Mouse (Mus musculus) layer of hippocampus, postnatal 10 days (tissue): ENCODE results near the gene 1700001C19Rik. TPM values are rescaled to one million over a fixed set of nuclear protein-coding genes. Genes with fewer than 3 reads are reported as not detected.

ENCODE experiments used
- DNase-seq, 2 experiments: peaks; one replicate each; pipeline ENCODE4 v3.0.0; 2021; ENCODE audit warnings: low spot score in 2 of 2
- long read RNA-seq: library from polyadenylated mRNA; stranded (forward); transcript quantifications from one replicate; pipeline ENCODE4 v2.0.0, GENCODE M21; 2023
- total RNA-seq, 2 experiments: library from RNA; stranded (reverse); gene quantifications; 2 replicates each; pipeline ENCODE4 v1.2.3; 2021

1700001C19Rik gene
- under 1 TPM in 1 of 2 experiments, not detected in 1; 0.94 TPM for total RNA-seq
- long read RNA-seq, result 0 reads

DNA sequence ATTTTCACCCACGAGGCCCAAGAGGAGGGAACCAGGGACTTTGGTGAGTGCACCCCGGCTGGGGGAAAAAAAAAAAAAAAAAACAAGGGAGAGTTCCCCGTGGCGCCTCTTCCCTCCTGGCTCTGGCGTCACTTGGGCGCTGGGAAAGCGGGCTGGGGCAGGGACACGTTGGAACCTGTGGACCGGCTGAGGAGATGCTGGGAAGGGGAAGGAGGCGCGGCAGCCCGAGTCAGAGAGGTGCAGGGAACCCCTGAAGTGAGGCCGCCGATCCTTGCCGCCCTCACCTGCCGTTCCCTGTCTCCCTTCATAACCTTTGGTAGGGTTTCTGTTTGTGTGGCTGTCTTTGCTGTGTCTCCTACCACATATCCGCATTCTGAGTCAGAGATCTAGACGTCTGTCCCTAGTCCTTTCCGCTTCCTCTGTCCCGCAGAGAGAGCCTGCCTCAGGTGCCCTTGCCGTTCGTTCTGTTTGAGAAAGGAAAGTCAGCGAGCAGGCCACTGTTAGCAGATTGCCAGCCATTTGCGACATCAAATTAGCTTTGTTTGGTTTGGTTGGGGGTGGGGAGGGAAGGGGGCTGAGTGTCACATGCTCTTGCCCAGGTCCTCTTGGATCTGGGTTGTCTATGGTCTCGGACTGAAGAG, at the start of gene 1700001C19Rik:
Gene 1700001C19Rik, minus strand, starts transcription at position 470 of the 641 bp plus-strand sequence.
- DNase-seq, result no peak

- DNase-seq, result no peak
Observed at GRCm38 (mm10) chr17:47485791-47486190, 48.6 kb upstream of the 1700001C19Rik start.

DNA sequence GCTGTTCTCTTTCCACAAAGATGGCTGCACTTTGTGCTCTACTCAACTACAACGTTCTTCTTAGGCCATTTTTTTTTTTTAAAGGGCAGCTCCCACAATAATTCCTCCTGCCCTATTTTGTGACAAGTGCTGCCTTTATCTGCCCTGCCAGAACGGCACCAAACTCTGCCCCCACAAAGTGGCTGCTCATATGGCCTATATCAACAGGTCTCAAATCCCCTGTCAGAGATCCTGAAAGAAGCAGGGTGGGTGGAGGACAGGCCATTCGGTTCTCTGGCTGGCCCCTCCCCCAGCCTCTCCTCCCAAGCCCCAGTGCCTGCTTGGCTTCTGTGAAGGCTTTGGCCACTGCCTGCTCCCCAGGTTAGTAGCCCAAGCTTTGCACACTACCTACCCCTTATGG, 47.8 kb upstream of the 1700001C19Rik start:
- DNase-seq, result no peak

DNA sequence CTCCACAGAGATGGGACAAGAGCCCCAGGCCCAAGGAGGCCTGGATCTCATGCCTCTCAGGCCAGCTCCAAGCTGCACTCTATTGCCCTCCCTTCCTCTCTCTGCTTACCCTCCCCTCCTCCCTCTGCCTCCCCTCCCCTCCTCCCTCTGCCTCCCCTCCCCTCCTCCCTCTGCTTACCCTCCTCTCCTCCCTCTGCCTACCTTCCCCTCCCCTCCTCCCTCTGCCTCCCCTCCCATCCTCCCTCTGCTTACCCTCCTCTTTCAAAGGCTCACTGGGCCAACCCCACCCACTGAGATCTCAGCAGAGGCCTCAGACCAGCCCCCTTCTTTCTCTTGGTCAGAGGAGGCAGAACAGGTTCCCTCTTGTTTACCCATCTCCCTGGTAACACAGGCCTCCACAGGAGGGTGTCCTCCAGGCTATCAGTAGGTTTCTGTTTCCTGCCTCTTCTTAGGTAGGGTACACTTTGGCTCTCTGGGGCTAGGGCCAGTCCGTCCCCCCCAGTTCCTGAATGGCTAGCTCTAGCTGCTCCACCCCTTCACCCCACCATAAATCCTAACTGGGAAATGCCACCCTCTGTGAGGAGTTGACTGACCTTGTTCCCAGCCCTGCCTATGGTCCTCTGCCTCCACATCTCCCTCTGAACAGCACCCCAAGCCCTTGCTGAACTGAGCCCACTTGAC, 47.2 kb upstream of the 1700001C19Rik start:
- no peak for DNase-seq

GRCm38 (mm10) chr17:47482401-47482800, 45.2 kb upstream of the 1700001C19Rik start:
- peak; percentile 69 for DNase-seq

DNA sequence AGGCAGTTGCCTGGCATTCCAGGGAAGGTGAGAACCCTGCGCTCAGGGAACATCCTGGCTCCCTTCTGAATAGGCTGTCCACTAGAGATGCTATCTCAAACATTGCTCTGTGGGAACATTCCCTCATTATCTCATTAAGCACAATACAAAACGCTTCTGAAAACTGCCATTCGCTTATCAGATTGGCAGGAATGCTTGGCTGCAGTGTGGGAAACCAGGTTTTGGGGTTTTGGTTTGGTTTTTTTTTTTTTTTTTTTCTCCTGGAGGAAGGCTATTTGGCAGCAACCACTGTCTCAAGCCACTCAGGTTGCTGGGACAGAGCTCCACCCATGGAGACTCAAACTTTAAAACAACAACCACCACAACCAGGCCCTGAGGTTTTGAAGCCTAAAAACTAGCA, 42.7 kb upstream of the 1700001C19Rik start:
- DNase-seq, result no peak

GRCm38 (mm10) chr17:47475714-47476113, 38.5 kb upstream of the 1700001C19Rik start:
- DNase-seq, result no peak

DNA sequence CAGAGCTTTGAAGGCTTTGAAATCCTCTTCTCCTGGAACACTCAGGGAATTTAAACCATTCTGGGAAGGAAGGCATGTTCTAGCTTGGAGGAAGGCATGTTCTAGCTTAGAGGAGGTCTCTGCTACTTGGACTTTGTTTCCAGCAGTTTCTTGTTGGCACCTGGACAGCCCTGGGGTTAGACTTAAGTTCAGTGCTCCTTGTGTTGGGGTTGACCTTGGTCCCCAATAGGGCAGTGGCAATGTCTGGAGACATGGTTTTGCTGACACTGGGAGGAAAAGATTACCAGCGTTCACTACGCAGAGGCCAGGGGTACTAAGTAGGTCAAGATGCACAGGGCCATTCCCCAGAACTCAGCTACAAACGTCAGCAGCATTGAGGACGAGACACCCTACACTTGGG, 38.0 kb upstream of the 1700001C19Rik start:
- no peak for DNase-seq

DNA sequence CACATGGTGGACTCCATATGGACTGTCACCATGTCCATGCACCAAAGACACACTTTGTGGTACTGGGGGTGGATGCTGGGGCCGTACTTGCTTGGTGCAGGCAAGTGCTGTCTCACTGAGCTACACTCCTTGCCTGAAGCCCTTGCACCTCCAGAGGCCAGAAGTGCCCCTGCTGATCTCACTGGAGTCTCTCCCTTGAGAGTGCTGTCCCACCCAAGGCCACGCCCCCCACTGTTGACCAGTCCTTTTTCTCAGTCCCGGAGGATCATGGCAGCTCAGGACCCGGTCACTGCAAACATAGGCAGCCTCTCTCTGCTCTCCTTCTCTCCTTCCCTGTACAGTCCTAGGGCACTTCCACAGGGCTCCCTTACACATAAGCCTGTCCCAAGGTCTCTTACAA, 37.1 kb upstream of the 1700001C19Rik start:
- no peak for DNase-seq

DNA sequence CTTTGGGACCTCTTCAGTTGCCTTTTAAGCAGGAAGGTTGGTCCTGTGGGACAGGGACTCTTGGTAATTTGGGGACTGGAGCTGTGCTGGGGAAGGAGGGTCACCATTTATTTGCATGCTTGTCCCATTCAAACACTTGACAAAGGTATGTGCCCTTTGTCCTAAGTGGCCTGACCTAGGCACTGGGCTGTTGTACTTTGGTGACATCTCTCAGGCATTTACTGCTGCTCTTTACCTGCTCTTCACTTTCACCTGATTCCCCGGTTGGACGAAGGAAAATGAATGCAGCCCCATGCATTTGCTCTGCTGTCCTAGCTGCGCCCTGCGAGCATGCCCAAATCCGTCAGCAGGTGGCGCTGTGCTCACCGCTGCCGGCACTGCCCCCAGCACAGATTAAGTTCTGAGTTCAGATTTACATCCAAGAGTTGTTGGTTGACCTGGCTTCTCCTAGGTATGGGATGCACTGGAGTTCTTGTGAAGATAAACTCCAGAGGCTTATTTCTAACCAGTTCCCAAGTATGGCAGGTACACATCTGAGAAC, 36.3 kb upstream of the 1700001C19Rik start:
- DNase-seq, result peak; percentile 43 to 49

- DNase-seq, result no peak
Observed at GRCm38 (mm10) chr17:47472435-47473350, 35.5 kb upstream of the 1700001C19Rik start.

DNA sequence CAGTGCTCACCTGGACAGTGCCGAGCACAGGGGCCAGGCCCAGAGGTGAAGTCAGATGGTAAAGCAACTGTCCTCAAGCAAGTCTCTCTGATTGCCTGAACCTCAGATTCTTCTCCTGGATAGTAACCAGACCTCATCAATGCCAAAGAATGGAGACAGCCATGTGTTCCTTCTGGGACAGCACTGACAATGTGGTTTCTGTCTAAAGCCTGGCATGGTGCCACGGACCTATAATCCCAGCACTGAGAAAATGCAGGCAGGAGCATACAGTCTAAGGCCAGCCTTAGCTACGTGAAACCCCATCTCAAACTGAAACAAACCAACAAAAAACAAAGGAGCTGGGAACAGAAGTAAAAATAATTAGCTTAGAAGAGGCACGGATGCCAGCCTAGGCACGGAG, 33.5 kb upstream of the 1700001C19Rik start:
- no peak for DNase-seq

DNA sequence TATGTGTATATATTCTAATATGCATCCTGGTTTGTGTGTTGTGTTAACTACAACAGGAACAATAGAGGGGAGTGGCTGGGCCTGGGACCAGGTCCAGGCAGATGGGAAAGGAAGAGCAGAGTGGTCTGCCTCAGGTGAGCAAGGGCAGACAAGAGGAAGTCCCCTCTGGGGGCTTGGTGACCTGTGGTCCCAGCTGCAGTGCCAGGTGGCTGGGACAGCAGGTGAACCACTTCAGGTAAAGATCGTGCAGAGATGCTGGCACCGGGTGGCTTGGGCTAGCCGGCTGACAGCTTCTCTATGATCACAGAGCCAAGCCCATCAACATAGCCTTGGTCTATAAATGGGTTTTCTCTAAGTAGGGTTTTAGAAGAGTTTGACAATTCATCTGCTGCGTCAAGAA, 32.9 kb upstream of the 1700001C19Rik start:
- DNase-seq, result no peak

- DNase-seq, result no peak
Observed at GRCm38 (mm10) chr17:47469642-47470041, 32.5 kb upstream of the 1700001C19Rik start.

GRCm38 (mm10) chr17:47468466-47468865, 31.3 kb upstream of the 1700001C19Rik start:
- DNase-seq, result no peak

GRCm38 (mm10) chr17:47468063-47468462, 30.9 kb upstream of the 1700001C19Rik start:
- DNase-seq, result no peak

GRCm38 (mm10) chr17:47467659-47468058, 30.5 kb upstream of the 1700001C19Rik start:
- DNase-seq, result no peak

DNA sequence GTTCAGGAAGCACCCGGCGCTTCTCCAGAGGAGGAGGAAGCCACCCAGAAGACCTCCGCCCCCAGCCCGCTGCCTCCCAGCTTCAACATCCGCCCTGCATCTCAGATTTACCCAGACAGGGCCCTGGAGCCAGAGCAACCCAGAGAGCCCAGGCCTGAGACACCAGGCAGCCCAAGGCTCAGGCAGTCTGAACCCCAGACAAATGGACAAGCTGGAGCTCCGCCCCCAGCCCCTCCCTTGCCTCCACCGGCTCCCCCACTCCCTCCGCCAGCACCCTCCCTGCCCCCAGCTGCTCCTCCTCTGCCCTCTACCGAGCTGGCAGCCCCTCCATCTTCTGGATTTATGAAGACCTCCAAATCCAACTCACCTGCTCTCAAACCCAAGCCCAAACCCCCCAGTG, 29.1 kb upstream of the 1700001C19Rik start:
- no peak for DNase-seq

DNA sequence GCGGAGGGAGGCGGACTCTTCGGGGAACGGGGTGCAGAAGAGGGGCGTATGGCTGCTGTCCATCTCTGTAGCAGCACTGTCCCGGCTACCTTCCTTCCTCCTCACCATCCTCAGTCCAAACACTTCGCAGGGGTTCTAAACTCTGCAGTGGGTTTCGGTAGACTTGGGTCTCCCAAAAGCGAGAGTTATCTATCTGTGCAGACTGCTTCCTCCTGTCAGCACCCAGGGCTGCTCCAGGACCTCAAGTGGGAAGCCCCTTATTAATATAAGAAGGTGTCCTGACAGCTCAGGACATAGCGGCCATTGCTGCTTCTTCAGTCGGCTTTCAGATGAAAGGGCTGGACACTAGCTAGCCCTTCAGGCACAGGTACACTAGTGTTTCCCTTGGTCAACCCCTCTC, 27.8 kb upstream of the 1700001C19Rik start:
- no peak for DNase-seq

DNA sequence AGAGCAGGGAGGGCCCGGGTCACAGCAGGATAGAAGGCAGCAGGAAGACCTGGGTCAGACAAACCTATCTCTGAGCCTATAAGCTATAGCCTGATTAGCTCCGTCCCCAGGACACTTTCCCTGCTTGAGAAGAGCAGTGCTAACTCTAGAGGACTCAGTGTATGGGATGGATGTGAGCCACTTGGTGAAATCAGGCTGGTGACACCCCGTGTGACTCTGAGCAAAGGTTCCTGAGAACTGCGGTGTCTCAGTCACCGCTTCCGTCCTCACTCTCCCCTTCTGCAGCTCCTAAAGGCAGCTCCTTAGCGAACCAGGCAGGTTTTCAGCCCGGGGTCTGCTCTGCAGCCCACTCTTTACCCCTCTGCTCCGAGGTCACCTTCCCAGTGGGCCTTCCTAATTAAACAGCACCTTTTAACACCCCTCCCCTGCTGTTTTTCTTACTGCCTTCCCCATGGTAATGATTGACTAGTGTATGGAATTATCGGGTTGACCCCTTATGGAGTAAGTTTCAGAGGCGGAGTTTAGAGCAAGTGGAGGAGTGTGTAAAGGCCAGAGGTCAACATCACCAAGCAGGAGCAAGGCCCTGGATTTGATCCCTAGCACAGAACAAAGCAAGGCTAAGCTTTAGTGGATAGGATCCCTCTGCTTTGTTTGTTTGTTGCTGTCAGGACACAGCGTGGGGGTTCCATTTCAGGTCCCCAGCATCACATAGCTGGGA, 27.2 kb upstream of the 1700001C19Rik start:
- no peak for DNase-seq
